Mouse (Mus musculus): ENCODE measurements around the gene Tec. TPM values are rescaled to one million over a fixed set of nuclear protein-coding genes. Genes with fewer than 3 reads are reported as not detected.
A peak's percentile ranks its signal among the peaks of the same experiment; 100 is the strongest.

Tec gene
- polyA plus RNA-seq, 1 experiment from 2014 or later: 12.1 TPM

- no peak overlapping the region for H3K9ac ChIP-seq (replicated peaks; ENCODE audit: low read length)
- WGBS: 67% methylated on average over 5 of the region's 5 CpGs
- H3K4me3 ChIP-seq (ENCODE audit: low read length): no peak overlapping the region
- no peak overlapping the region for H3K27ac ChIP-seq (ENCODE audit: low read length)
- H3K9me3 ChIP-seq (ENCODE audit: low read length): no peaks in the 10 kb centered on the region
- H3K36me3 ChIP-seq (ENCODE audit: insufficient read depth, low read length): no peaks in the 10 kb centered on the region
- no peak for ATAC-seq (ENCODE audit: low FRiP score, low TSS enrichment)
- H3K27me3 ChIP-seq (ENCODE audit: insufficient read depth, low read length): no peaks in the 10 kb centered on the region
- H3K4me2 ChIP-seq (replicated peaks; ENCODE audit: low read depth, low read length): no peak overlapping the region
- H3K4me1 ChIP-seq (ENCODE audit: insufficient read depth, low read length): peaks cover 5% of the 10 kb centered on the region
Observed at GRCm38 (mm10) chr5:72893987-72894386, 25.7 kb upstream of the Tec start.

- no peak overlapping the region for H3K4me3 ChIP-seq (ENCODE audit: low read length)
- peaks cover 6% of the 10 kb centered on the region; the same call in 1 of the 2 replicates for H3K4me1 ChIP-seq (ENCODE audit: insufficient read depth, low read length)
- 0 out of 2 replicates have a peak overlapping the region, but pooled peaks have one; percentile 5 for H3K9ac ChIP-seq (replicated peaks; ENCODE audit: low read length)
- WGBS: 4% methylated on average over 12 of the region's 12 CpGs
- no peaks in the 10 kb centered on the region for H3K36me3 ChIP-seq (ENCODE audit: insufficient read depth, low read length)
- no peaks in the 10 kb centered on the region for H3K27me3 ChIP-seq (ENCODE audit: insufficient read depth, low read length)
- no peak overlapping the region for H3K27ac ChIP-seq (ENCODE audit: low read length)
- H3K9me3 ChIP-seq (ENCODE audit: low read length): no peaks in the 10 kb centered on the region
- ATAC-seq (ENCODE audit: low FRiP score, low TSS enrichment): peak; percentile 65; the same call in 1 of the 2 replicates
- H3K4me2 ChIP-seq (replicated peaks; ENCODE audit: low read depth, low read length): peak overlapping the region; percentile 28; the same call in 1 of the 2 replicates
Observed at GRCm38 (mm10) chr5:72891534-72891933, 23.3 kb upstream of the Tec start.

DNA sequence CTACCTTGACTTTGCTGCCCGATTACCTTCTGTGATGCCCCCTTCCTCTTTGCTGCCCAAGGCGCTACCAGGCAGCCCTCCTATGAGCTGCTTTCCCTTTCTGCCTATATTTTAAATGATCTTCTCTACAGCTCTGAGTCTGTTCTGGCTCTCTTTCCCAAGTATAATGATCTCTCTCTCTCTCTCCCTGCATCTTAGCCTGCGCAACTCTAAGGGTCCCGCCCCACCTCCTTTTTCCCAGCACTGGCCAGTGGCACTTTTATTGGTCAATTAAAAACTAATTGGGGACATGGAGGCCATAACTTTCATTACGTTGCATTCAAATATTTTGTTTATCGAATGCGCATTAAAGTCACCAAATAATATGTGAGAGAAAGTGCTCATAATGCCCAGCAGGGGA is 20.0 kb upstream of the Tec start:
- Histone ChIP-seq H3K27me3 (ENCODE audit: insufficient read depth, low read length) (no peaks in the 10 kb centered on the region), H3K4me2 (replicated peaks; ENCODE audit: low read depth, low read length) (no peak overlapping the region), H3K27ac (ENCODE audit: low read length) (no peak overlapping the region), H3K4me3 (ENCODE audit: low read length) (no peak overlapping the region), H3K9ac (replicated peaks; ENCODE audit: low read length) (no peak overlapping the region), H3K36me3 (ENCODE audit: insufficient read depth, low read length) (no peaks in the 10 kb centered on the region), H3K4me1 (ENCODE audit: insufficient read depth, low read length) (peaks cover 6% of the 10 kb centered on the region; the same call in 1 of the 2 replicates), H3K9me3 (ENCODE audit: low read length) (no peaks in the 10 kb centered on the region)
- no peak for ATAC-seq (ENCODE audit: low FRiP score, low TSS enrichment)
- 81% methylated on average over 7 of the region's 7 CpGs for WGBS

DNA sequence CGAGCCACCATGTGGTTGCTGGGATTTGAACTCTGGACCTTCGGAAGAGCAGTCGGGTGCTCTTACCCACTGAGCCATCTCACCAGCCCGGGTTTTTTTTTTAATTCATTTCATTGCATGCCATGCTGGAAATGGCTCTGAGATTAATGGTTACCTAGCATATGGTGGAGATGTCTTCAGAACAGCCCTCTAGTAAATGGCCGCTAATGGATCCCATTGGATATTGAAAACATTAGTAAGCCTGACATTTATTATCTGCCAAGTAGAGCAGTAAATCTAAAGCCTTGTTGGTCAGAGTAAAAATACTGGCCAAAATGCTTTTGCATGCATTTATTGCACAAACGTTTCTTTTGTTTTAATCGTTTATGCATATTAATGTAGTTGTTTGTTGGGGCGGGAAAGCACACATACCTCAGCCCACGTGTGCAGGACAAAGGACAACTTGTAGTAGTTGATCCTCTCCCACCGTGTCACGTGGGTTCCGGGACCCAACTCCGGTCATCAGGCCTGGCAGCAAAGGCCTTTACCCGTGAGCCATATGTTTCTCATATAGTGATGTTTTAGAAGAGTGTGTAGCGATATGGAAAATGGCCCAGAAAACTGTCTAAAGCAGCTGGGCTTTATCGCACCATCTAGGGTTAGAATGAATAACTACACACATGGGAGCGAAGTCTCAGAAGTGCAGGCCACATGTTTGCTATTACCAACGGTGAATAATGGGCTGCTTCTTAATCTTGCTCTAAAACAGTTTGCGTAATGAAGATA is 18.4 kb upstream of the Tec start:
- no peaks in the 10 kb centered on the region for H3K9me3 ChIP-seq (ENCODE audit: low read length)
- WGBS: 56% methylated on average over 18 of the region's 19 CpGs

GRCm38 (mm10) chr5:72883706-72884105 is 15.4 kb upstream of the Tec start:
- Histone ChIP-seq H3K9me3 (ENCODE audit: low read length) (no peaks in the 10 kb centered on the region), H3K4me1 (ENCODE audit: insufficient read depth, low read length) (peaks cover 6% of the 10 kb centered on the region; the same call in 1 of the 2 replicates), H3K4me2 (replicated peaks; ENCODE audit: low read depth, low read length) (no peak overlapping the region), H3K4me3 (ENCODE audit: low read length) (no peak overlapping the region), H3K27ac (ENCODE audit: low read length) (no peak overlapping the region), H3K27me3 (ENCODE audit: insufficient read depth, low read length) (no peaks in the 10 kb centered on the region), H3K36me3 (ENCODE audit: insufficient read depth, low read length) (no peaks in the 10 kb centered on the region), H3K9ac (replicated peaks; ENCODE audit: low read length) (no peak overlapping the region)
- no peak for ATAC-seq (ENCODE audit: low FRiP score, low TSS enrichment)
- WGBS: 78% methylated on average over 3 of the region's 3 CpGs

More for the DNA sequence above, 18.4 kb upstream of the Tec start:
- Histone ChIP-seq H3K27ac (ENCODE audit: low read length) (no peak overlapping the region), H3K9ac (replicated peaks; ENCODE audit: low read length) (no peak overlapping the region), H3K4me3 (ENCODE audit: low read length) (no peak overlapping the region), H3K4me2 (replicated peaks; ENCODE audit: low read depth, low read length) (no peak overlapping the region), H3K36me3 (ENCODE audit: insufficient read depth, low read length) (no peaks in the 10 kb centered on the region), H3K27me3 (ENCODE audit: insufficient read depth, low read length) (no peaks in the 10 kb centered on the region), H3K4me1 (ENCODE audit: insufficient read depth, low read length) (peaks cover 6% of the 10 kb centered on the region; the same call in 1 of the 2 replicates)
- peak; percentile 49; the same call in 1 of the 2 replicates for ATAC-seq (ENCODE audit: low FRiP score, low TSS enrichment)

- ATAC-seq (ENCODE audit: low FRiP score, low TSS enrichment): no peak
- peaks cover 1% of the 10 kb centered on the region; the same call in 1 of the 2 replicates for H3K4me1 ChIP-seq (ENCODE audit: insufficient read depth, low read length)
Observed at GRCm38 (mm10) chr5:72882412-72882765, 14.1 kb upstream of the Tec start.

GRCm38 (mm10) chr5:72881748-72882411 is 13.6 kb upstream of the Tec start:
- Histone ChIP-seq H3K9ac (replicated peaks; ENCODE audit: low read length) (no peak overlapping the region), H3K27ac (ENCODE audit: low read length) (no peak overlapping the region), H3K36me3 (ENCODE audit: insufficient read depth, low read length) (no peaks in the 10 kb centered on the region), H3K4me2 (replicated peaks; ENCODE audit: low read depth, low read length) (no peak overlapping the region), H3K9me3 (ENCODE audit: low read length) (no peaks in the 10 kb centered on the region), H3K27me3 (ENCODE audit: insufficient read depth, low read length) (no peaks in the 10 kb centered on the region), H3K4me1 (ENCODE audit: insufficient read depth, low read length) (no peaks in the 10 kb centered on the region), H3K4me3 (ENCODE audit: low read length) (no peak overlapping the region)
- WGBS: 82% methylated on average over 12 of the region's 12 CpGs
- ATAC-seq (ENCODE audit: low FRiP score, low TSS enrichment): no peak

More at GRCm38 (mm10) chr5:72882412-72882765, 14.1 kb upstream of the Tec start:
- H3K4me3 ChIP-seq (ENCODE audit: low read length): no peak overlapping the region
- H3K9ac ChIP-seq (replicated peaks; ENCODE audit: low read length): no peak overlapping the region
- no peaks in the 10 kb centered on the region for H3K27me3 ChIP-seq (ENCODE audit: insufficient read depth, low read length)
- WGBS: 73% methylated on average over 2 of the region's 2 CpGs
- H3K4me2 ChIP-seq (replicated peaks; ENCODE audit: low read depth, low read length): no peak overlapping the region
- H3K9me3 ChIP-seq (ENCODE audit: low read length): no peaks in the 10 kb centered on the region
- H3K36me3 ChIP-seq (ENCODE audit: insufficient read depth, low read length): no peaks in the 10 kb centered on the region
- no peak overlapping the region for H3K27ac ChIP-seq (ENCODE audit: low read length)

DNA sequence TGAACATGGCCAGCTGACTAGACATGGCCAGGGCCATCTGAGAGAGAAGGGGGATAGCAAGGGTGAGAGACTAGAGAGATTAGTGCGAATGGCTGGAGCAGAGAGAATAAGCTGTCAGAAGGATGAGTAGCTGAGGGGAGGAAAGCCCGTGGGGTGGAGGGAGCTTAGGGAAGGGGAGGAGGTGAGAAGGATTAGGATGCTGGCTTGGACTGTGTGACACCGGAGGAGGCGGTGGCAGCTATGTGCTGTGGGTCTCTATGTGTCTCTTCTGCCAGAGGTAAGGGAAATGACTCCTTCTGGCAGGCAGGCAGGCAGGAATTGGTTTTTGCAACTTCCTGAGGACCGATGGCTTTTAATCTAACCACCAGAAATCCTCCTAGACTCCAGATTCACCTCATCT is 11.5 kb upstream of the Tec start:
- 0 out of 2 replicates have a peak, but pooled peaks cover 6% of the 10 kb centered on the region for H3K4me1 ChIP-seq (ENCODE audit: insufficient read depth, low read length)
- no peak overlapping the region for H3K4me3 ChIP-seq (ENCODE audit: low read length)
- no peaks in the 10 kb centered on the region for H3K9me3 ChIP-seq (ENCODE audit: low read length)
- 43% methylated on average over 5 of the region's 5 CpGs for WGBS
- H3K4me2 ChIP-seq (replicated peaks; ENCODE audit: low read depth, low read length): no peak overlapping the region
- no peaks in the 10 kb centered on the region for H3K36me3 ChIP-seq (ENCODE audit: insufficient read depth, low read length)
- no peak overlapping the region for H3K9ac ChIP-seq (replicated peaks; ENCODE audit: low read length)
- H3K27ac ChIP-seq (ENCODE audit: low read length): no peak overlapping the region
- H3K27me3 ChIP-seq (ENCODE audit: insufficient read depth, low read length): no peaks in the 10 kb centered on the region
- no peak for ATAC-seq (ENCODE audit: low FRiP score, low TSS enrichment)

GRCm38 (mm10) chr5:72871114-72871513 is 2.8 kb upstream of the Tec start:
- Histone ChIP-seq H3K9me3 (ENCODE audit: low read length) (0 out of 2 replicates have a peak, but pooled peaks cover 2% of the 10 kb centered on the region), H3K27me3 (ENCODE audit: insufficient read depth, low read length) (peaks cover 7% of the 10 kb centered on the region; the same call in 1 of the 2 replicates), H3K4me2 (replicated peaks; ENCODE audit: low read depth, low read length) (no peak overlapping the region), H3K9ac (replicated peaks; ENCODE audit: low read length) (no peak overlapping the region), H3K36me3 (ENCODE audit: insufficient read depth, low read length) (no peaks in the 10 kb centered on the region), H3K27ac (ENCODE audit: low read length) (no peak overlapping the region), H3K4me1 (ENCODE audit: insufficient read depth, low read length) (peaks cover 27% of the 10 kb centered on the region), H3K4me3 (ENCODE audit: low read length) (no peak overlapping the region)
- ATAC-seq (ENCODE audit: low FRiP score, low TSS enrichment): no peak
- 86% methylated on average over 4 of the region's 4 CpGs for WGBS

Data from kidney, embryonic 16.5 days (tissue).